Mouse (Mus musculus) cerebellum, postnatal 14 days (tissue): ENCODE results near the gene Pnkd.

Source experiments
- DNase-seq, 2 experiments: peaks; one replicate each; pipeline ENCODE4 v3.0.0; 2021; ENCODE audit warnings: mixed read lengths in 2 of 2

Pnkd gene

DNA sequence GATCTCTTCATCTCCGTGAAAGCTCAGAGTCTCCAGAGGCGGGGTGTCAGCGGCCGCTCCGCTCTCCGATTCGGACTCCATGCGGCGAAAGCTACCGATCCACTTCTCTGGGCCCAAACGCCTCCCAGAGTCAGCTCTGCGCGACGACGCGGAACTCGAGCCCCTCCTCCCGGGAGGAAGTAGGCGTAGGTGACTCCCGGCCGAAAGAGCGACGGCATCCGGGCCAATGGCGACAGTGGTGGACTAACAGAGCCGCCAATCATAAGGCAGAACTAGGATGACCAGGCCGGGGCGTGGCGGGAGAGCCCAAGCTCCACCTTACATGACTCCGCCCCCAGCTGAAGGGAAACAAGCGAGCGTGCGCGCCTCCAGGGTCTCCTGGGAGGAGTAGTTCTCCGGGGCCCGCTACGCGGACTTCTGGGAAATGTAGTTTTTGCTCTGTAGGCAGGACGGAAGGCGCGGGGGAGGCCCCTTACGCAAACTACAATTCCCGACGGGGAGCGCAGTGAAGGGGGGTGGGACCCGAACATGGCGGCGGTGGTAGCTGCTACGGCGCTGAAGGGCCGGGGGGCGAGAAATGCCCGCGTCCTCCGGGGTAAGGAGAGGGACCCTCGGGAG, at the start of gene Pnkd, which contains the start of gene Aamp:
Gene Pnkd (plus strand): TSS at position 388 of the 618 bp plus-strand sequence.
Gene Aamp (minus strand): TSS at position 196 of the 618 bp plus-strand sequence.
- peak; percentile 99 for DNase-seq

DNA sequence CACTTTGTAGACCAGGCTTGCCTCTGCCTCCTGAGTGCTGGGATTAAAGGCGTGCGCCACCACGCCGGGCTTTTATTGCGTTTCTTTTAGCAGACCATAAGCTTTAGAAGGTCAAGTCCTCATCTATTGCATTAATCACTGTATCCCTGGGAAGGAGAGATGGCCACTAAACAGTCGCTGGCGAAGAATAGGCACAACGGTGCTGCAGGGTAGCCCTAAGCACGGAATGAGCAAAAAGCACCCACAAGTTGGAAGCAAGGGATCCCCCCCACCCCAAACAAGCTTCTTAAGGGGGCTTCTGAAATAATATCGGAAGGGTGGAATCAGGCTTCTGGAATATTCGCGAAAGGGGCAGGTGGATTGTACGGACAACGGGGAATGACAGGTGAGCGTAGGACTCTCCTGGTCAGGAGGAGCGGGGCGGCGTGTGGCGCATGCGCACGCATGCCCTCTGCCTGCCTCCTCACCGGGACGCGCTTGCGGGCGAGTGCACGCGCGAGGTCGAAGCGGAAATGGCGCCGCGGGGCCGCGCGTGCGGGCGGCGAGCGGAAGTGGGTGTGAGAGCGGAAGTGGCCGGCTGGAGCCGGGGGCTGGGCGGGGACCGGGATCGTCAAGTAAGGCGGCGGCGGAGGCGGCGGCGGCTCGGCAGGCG, 48.7 kb upstream of the Pnkd start, which contains the start of gene Arpc2:
Gene Arpc2 (plus strand): TSS at position 147 of the 652 bp plus-strand sequence.
- peak; percentile 97 to 98 for DNase-seq

DNA sequence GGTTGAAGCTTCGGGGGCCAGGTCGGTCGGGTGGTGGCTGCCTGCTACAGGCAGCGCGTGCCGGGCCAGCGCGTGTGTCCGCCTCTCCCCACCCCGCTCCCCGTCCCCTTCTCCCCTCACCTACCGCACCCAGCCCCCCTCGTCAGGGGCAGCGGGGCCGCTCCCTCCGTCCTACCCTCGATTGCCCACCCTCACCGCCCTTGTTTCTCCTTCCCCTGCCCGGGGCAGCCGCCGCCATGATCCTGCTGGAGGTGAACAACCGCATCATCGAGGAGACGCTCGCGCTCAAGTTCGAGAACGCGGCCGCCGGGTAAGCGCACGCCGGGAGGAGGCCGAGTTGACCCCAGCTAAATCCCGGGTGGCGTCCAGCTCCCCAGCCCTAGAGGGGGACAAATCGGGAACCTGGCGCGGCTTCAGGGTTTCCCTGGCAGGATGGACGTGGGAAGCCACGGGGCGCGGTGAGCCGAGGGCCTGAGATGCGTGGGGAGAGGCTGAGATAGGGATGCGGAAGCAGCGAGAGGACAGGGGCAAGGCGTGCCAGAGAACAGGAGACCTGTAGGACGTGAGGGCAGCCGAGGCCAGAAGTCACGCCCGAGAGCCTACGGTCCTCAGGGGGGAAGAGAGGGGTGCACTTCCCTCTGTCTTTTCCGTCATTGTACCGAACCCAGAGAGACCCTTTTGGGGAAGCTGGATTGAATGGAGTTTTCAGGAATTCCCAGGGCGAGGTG, 48.0 kb upstream of the Pnkd start:
- DNase-seq = peak; percentile 62 to 65

DNA sequence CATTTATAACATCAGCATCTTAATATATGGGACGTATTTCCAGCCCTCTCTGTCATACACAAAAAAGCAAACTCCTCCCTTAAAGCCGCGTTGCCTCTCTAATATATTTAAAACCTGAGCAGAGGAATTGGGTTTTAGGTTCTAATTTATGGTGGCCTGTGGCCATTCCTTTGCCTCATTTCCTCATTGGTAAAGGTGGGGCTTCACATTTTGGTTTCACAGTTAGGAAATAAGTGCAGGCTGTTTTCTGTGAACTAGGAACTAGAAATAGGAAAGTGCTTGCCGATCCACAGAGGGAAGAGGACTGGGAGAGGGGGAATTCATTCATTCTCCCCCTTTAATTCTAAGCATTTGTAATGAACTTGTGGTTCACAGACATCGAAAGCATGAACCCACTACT, 47.1 kb upstream of the Pnkd start:
- no peak for DNase-seq

DNA sequence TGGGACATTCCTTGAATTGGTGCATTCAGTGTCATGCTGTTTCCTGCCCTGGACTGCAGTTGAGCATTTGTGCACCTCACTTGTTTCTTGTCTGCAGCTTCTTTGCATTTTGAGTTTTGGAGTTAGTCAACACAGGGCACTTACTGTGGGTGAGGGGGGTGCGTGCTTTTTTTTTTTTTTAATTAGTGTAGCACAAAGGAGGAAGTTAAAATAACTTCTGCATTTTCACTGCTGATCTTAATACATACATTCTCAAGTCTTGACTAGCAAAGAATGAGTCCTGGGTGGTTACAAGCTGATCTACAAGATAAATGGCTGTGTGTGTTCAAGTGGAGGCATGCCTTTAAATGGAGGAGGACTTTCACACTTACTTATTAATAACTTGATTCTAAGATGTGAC, 46.6 kb upstream of the Pnkd start:
- DNase-seq = no peak

DNA sequence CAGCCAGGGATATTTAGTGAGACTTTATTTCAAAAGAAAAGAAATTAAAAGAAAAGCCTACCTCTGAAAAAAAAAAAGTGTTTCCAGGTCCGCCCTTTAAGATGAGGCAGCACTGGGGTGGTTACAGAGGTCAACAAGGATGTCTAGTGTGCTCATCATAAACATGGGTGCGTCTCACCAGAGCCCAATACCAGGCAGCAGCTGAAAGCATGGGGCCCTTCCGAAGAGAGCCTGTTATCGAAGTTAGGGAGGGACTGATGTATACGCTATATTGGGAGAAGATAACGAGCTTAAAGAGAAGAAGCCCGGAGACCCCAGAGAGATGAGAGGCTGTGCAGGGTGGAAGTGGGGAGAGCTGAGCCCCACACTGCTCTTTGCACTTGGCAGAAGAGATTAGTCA, 45.6 kb upstream of the Pnkd start:
- DNase-seq = no peak

DNA sequence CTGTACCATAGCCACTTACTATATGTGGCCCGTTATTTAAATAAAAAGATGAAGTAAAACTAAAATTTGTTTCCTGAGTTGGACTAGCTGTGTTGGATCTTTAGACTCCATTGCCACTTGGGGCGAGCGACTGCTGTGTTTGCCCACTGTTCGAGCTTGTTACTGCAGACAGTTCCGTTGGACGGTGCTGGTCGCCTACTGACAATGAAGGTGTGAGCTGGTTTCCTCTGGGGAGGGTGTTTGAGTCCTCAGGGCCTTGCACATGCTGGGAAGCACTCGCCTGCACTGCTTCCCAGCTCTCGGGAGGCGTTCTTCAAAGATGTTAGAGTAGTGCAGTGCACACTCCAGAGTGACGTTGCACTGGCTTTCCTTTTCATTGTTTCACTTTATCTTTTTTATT, 45.1 kb upstream of the Pnkd start:
- DNase-seq = no peak

DNA sequence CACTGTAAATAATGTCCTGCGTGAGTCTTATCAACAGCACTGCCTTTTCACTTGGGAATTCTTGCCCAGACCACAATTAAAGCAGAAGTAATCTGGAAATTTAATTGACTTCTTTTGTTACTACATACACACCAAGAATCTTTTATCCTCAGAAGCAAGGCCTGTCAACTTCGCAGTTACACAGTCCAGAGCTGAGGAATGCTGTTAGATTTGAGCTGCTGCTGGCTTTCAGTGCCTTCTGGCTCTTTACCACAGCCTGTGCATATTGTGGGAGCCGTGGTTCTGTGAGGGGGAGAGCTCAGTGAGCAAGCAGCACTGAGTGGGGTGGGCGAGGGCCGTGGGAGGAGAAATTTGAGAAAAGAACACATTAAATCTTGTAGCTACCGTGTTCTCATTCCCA, 44.4 kb upstream of the Pnkd start:
- DNase-seq = no peak

DNA sequence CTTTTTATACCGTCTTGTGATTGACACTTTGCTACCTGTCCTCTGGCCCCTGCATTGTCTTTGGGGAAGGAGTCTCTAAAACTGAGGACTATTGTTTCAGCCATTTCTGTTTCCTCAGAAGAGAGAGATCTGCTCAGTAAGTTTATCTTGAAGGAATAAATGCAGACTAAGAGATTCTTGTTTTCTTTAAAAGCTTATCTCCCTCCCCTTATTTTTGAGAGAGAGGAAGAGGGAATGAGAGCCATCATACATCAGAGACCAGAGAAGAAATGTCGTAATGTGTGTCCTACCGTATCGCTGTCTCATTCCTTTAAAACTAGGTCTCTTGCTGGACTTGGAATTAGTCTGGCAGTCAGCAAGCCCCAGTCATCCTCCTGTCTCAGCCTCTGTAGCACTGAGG, 43.9 kb upstream of the Pnkd start:
- no peak for DNase-seq

DNA sequence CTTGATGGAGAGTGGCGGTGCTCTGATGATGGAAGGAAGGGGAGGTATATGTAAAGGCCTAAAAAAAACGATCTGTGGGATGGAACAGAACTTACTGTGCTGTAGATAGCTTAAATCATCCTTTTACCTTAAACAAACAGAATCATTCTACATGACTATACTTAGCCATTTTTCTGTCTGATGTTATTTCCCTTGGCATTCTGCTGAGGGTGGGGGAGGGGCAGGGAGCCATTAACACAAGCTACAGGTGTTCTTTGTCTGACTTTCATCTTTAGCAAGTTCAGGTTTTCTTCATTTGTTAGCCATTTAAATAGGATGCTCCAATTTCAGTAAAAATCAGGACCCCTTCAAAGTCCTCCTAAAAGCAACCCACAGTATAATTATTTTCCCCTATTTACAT, 39.2 kb upstream of the Pnkd start:
- DNase-seq = no peak

DNA sequence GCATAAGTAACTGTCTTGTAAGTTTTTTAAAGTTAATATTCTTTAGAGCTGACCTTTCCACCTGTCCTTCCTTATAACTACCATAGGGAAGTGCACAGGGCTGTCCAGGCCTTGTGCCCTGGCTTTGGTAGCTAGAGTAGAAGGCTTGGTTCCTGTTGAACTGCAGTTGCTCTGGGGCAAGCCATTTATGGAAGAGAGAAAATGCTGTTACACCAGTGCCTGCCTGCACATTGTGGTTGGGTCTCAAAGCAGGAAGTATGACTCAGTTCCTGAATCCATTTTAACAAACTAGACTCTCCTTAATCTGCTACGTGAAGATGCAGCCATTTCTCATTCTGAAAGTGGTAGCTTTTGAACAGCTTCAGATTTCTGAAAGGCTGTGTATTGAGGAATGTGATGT, 35.9 kb upstream of the Pnkd start:
- DNase-seq = no peak

DNA sequence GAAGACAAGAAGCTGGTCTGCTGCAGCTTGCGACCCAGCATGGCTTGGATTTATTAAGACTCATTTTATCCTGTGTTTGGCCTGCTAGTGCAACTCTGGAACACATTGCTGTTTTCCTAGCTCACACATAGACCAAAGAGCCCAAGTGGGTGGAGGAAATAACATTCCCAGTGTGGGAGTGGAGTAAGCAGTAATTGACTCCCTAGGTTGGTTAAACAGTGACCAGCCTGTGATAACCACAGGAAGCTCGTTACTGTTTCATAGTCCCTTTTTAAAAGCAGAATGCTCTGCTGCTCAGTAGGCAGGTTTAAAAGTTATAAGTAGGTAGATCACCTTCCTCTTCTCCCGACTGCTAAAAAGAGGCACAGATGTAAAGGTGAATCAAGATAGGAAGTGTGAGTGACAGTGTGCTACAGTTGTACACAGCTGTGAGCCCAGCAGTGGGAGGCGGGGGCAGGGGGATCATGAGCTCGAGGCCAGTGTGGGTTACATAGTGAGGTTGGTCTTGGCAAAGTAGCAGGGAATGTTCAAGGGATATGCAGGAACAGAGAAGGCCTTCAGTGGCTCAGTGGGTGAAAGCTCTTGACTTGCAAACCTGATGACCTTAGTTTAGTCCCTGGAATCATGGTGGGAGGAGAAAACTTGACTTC, 35.3 kb upstream of the Pnkd start:
- no peak for DNase-seq

DNA sequence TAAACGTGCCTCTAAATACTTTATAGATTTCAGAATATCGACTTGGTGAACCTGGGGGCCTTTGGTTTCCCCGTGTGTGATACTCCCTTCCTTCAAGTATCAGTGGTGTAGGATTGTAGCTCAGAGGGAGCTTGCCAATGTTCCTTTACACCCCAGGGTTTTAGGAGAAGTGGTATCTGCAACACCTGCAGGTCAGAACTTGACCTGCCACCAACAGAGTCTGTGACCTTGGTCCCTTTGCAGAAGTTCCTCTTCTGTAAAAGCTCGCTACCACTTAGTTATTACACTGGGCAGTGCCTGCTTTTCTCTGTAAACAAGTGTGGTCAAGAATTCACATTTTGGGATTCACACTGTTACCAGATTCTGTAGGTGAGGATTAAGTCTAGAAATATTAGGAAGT, 34.6 kb upstream of the Pnkd start:
- no peak for DNase-seq

DNA sequence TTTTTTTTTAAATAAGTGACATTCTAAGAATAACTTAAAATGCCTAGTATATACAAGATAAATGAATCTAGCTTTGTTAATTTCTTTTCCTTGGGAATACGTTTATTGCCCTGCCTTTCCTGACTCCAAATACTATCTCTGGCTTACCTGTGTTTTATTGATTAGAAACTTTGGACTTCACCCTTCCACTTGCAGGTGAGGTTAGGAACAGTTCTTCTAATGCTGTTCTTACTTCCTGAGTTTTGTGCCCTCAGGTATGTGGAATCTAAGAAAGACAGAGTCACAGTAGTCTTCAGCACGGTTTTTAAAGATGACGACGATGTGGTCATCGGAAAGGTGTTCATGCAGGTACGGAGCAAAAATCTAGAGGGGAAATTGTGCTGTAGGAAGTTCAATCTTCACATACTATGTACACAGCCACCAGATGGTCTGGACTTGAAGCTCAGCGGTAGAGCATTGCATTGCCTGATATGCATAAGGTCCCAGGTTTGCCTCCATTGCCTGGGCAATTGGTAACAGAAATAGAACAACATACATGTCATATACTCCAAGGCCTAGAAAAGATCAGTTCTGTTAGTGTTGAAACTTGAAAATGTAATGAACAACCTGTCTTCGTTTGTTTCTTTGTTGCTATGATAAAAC, 28.9 kb upstream of the Pnkd start:
- no peak for DNase-seq

DNA sequence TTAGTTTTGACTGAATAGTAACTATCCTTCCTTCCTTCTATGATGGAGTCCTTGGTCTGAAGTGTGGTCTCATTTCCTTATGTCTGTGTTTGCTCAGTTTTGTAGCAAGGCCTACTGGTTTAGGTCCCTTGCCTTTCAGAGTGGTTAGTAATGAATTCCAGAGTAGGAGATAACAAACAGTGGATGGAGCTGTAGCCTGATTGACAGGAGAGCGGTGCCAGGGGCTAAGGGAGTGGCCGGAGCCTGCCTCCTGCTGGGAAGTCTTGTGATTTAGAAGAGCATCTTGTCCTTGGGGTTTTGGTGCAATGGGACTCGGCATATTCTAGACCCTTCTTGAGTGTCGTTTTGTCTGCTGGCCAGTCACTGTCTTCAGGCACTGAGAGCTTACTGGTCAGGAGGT, 27.9 kb upstream of the Pnkd start:
- DNase-seq = no peak

DNA sequence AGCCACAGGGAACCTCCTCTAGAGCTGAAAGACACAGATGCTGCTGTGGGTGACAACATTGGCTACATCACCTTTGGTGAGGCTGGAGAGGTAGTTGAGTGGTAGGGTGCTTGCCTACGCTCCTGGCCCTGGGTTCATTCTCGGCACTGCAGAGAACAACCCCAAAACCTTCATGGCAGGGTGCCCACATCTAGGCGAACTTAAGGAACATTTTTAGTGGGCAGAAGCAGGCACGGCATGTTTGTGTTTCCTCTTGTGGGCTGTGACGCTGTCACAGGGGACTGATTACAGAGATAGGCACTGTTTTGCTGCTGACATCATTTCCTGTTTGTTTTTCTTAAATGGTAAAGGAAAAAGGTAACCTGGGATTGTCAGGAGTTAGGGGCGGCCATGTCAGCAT, 22.2 kb upstream of the Pnkd start:
- DNase-seq = no peak

DNA sequence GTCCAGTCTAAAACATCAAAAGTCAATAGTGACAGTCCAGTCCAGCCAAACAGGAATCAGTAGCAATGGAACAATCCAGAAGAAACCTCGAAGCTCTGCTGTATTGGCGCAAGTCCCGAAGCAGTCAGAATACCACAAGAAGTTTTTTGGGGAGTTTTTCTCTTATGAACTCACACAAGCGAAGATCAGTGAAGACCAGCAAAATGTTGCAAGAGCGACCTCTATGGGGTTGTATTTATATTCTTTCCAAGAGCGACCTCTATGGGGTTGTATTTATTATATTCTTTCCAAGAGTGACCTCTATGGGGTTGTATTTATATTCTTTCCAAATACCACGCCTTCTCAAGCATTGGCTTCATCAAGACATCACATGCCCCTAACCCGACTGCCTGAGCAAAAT, 16.0 kb upstream of the Pnkd start:
- DNase-seq = no peak

DNA sequence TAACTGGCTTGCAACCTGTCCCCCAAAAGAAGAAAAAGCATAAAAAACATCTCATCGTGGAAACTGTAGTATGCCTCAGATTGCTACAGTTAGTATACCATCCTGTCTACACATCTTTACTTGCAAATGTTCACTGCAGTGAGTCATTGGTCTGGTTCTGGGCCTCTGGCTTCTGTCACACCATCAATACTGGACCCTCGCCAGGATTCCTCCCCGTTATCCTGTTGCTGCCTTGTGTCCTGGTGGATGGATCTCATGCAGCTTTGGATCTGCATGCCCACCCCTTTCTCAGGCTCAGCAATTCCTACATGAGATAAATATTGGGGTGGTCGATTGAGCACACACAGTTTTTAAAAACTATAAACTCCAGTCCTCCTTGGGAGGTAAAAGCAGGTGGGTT, 13.1 kb upstream of the Pnkd start:
- no peak for DNase-seq

DNA sequence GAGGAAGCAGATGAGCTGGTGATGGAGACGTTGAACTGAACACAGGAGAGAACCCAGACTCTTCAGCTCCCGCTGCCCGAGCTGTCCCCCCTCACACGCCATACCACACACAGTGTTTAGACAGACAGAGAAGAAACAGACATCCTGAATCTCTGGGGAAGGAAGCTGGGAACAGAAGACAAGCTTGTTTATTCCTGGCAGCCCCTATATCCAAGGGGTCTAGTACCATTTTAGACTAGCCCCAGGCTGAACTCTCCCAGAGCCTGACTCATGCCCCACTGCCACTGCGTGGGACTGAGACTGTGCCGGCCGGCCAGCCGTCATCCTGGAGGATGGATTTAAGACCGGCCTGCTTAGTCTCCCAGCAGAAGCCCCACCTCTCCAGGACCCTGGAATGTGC, 9.7 kb upstream of the Pnkd start:
- DNase-seq = no peak

DNA sequence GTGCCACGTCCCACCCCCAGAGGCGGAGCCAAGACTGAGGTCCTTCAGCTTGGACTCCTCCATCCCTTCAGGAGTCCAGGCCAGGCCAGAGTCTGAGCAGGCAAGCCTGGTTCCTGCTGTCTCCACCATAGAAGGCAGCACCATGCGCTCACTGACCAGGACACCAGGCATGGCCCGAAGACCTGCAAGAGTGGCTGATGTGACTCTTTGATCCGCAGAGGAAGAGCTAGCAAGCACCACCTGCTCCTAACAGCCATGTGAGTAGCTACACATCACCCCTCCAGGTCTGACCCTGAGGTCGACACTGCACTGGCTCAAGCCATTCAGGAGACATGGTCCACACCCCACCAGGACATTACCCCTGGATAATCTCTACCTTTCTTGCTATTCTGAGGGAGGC, 7.7 kb upstream of the Pnkd start:
- DNase-seq = no peak

DNA sequence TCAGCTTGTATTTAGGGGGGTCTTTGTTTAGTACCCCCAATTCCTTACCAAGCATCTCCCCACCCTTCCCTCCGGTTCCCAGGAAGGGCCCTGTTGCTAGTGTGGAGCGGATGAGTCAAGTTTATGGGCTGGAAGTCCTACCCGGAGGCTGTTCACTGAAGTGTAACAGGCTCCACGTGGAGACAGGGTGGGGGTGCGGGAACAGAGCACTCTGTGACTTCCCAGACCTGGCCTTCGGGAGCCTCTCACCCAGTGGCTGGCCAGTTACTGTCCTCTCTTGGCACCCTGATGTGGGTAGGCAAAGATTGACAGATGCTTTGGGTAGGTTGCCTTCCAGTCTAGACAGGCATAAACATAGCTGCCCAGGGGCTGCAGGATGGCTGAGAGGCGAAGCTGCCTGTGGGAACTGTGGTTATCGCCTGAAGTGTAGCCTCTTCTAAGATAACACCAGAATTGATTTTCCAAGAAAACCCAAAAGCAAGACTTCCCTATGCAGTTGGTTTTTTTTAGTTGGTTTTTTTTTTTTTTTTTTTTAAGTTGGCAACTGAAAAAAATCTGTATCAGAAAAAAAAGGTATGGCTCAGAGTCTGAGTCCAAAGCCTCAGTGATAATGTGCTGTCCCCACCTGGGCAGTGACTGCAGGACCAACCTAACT, 6.7 kb upstream of the Pnkd start:
- DNase-seq = no peak

DNA sequence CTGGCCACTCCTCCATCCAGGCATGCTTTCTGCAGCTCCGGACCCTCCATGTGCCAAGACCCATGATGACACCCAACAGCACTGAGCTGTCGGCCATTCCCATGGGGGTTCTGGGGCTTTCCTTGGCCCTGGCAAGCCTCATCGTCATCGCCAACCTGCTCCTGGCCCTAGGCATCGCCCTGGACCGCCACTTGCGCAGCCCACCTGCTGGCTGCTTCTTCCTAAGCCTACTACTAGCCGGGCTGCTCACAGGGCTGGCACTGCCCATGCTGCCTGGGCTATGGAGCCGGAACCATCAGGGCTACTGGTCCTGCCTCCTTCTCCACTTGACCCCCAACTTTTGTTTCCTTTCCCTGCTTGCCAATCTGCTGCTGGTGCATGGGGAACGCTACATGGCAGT, 6.2 kb upstream of the Pnkd start, which contains the start of gene Gpbar1:
Gene Gpbar1 (plus strand): TSS at position 13 of the 400 bp plus-strand sequence.
- no peak for DNase-seq

DNA sequence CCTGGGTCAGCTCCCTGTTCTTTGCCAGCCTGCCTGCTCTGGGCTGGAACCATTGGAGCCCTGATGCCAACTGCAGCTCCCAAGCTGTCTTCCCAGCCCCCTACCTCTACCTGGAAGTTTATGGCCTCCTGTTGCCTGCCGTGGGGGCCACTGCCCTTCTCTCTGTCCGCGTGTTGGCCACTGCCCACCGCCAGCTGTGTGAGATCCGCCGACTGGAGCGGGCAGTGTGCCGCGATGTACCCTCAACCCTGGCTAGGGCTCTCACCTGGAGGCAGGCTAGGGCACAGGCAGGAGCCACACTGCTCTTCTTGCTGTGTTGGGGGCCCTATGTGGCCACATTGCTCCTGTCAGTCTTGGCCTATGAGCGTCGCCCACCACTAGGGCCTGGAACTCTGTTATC, 5.7 kb upstream of the Pnkd start:
- no peak for DNase-seq
